Mouse (Mus musculus) hindbrain, embryonic 16.5 days (tissue): Measurements from ENCODE around the gene Ugt1a5. TPM values are rescaled to one million over a fixed set of nuclear protein-coding genes. Genes with fewer than 3 reads are reported as not detected.
"Not testable (repeated sequence)": the region's sequence is repeated elsewhere in the genome, so short reads cannot be mapped to it uniquely, and the experiment has no call there.

Experiments
- ATAC-seq: fragments of 200-750 bp; cut with Nextera tagmentation; 2 replicates; pipeline ENCODE4 v1.8.0; 2017; ENCODE audit warnings: moderate TSS enrichment, moderate library complexity
- H3K27ac ChIP-seq: fragments of 300-500 bp; sonication (generic); 2 replicates; pipeline ENCODE4 v1.5.1; 2014; ENCODE audit warnings: low read depth, mild to moderate bottlenecking, control low read depth, low read length, moderate library complexity
- H3K27me3 ChIP-seq: fragments of 300-500 bp; sonication (generic); replicated peaks from 2 replicates; pipeline ENCODE4 v1.6.1; 2014; ENCODE audit warnings: low read length; ENCODE audit not compliant: control insufficient read depth, insufficient read depth
- H3K36me3 ChIP-seq: fragments of 300-500 bp; sonication (generic); 2 replicates; pipeline ENCODE4 v1.6.1; 2014; ENCODE audit warnings: mild to moderate bottlenecking, low read length, moderate library complexity, mixed read lengths; ENCODE audit not compliant: control insufficient read depth, insufficient read depth
- H3K4me1 ChIP-seq: fragments of 300-500 bp; sonication (generic); 2 replicates; pipeline ENCODE4 v1.6.1; 2014; ENCODE audit warnings: low read depth, low read length; ENCODE audit not compliant: control insufficient read depth, insufficient read depth
- H3K4me2 ChIP-seq: fragments of 300-500 bp; sonication (generic); 2 replicates; pipeline ENCODE4 v1.6.1; 2014; ENCODE audit warnings: mild to moderate bottlenecking, low read length, control low read depth, moderate library complexity
- H3K4me3 ChIP-seq: fragments of 300-500 bp; sonication (generic); 2 replicates; pipeline ENCODE4 v1.5.1; 2014; ENCODE audit warnings: mild to moderate bottlenecking, low read length, control low read depth, moderate library complexity
- H3K9ac ChIP-seq: fragments of 300-500 bp; sonication (generic); 2 replicates; pipeline ENCODE4 v1.6.1; 2014; ENCODE audit warnings: low read depth, mild to moderate bottlenecking, control low read depth, low read length, moderate library complexity
- H3K9me3 ChIP-seq: fragments of 300-500 bp; sonication (generic); 2 replicates; pipeline ENCODE4 v1.6.1; 2014; ENCODE audit warnings: mild to moderate bottlenecking, low read length, moderate library complexity; ENCODE audit not compliant: control insufficient read depth
- WGBS: fragments of 180-500 bp; shearing (Covaris S2); extraction: QIAGEN DNeasy Blood & Tissue Kit; methylation state at CpG from one replicate; pipeline ENCODE4 v1.1.7; 2014; 5-methylcytosine and 5-hydroxymethylcytosine counted together
- polyA plus RNA-seq: library from polyadenylated mRNA; unstranded; fragments of >200 nt; fragmentation: Nextera tagmentation; extraction: Ambion mirVana; gene quantifications from 2 replicates; pipeline ENCODE4 v1.2.1, GENCODE M21; 2015

The Ugt1a5 gene
- polyA plus RNA-seq, 1 experiment from 2014 or later = not detected

DNA sequence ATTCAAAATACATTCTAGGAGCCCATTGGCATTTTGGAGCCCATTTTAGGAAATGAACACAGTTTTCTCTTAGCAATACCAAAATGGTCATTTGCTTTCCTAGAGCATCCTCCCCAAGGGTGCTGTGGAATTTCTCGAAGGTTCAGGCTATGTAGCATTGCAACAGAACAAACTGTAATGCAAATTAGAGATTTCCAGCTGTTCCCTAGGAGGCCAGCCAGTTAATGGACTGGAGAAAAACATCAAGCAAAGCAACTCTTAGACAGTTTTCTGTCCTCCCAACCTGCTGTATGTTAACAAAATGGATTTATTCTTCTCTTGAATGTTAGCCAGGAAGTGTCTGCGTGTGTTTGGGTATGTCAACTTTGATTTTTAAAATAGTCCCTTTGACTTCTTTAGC is 29.2 kb upstream of the Ugt1a5 start:
- no peaks in the 10 kb centered on the region for H3K9me3 ChIP-seq
- H3K9ac ChIP-seq = no peak overlapping the region
- H3K27me3 ChIP-seq = no peaks in the 10 kb centered on the region
- no peaks in the 10 kb centered on the region for H3K4me1 ChIP-seq
- 60% methylated on average over 2 of the region's 2 CpGs for WGBS
- no peak overlapping the region for H3K4me3 ChIP-seq
- no peak for ATAC-seq
- H3K36me3 ChIP-seq = no peaks in the 10 kb centered on the region
- H3K27ac ChIP-seq = no peak overlapping the region
- H3K4me2 ChIP-seq = no peak overlapping the region

DNA sequence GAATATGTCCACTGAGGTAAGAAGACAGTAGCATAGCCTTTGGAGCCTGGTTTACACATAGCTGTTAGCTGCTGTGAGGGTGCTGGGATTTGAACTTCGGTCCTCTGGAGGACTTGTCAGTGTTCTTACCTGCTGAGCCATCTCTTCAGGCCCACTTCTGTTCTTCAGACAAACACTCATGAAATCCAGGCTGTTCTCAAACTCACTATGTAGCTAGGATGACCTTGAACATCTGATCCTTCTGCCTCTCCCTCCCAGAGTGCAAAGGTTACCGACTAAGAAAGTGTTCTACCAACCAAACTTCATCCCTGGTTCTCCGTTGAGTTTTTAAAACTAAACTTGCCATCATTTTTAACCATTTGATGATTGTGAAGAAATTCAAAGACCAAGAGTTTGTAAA is 28.5 kb upstream of the Ugt1a5 start:
- no peaks in the 10 kb centered on the region for H3K9me3 ChIP-seq
- H3K36me3 ChIP-seq = no peaks in the 10 kb centered on the region
- no peak overlapping the region for H3K9ac ChIP-seq
- H3K4me1 ChIP-seq = no peaks in the 10 kb centered on the region
- H3K4me2 ChIP-seq = no peak overlapping the region
- H3K4me3 ChIP-seq = no peak overlapping the region
- ATAC-seq = no peak
- 91% methylated on average over 3 of the region's 3 CpGs for WGBS
- H3K27me3 ChIP-seq = no peaks in the 10 kb centered on the region
- no peak overlapping the region for H3K27ac ChIP-seq

DNA sequence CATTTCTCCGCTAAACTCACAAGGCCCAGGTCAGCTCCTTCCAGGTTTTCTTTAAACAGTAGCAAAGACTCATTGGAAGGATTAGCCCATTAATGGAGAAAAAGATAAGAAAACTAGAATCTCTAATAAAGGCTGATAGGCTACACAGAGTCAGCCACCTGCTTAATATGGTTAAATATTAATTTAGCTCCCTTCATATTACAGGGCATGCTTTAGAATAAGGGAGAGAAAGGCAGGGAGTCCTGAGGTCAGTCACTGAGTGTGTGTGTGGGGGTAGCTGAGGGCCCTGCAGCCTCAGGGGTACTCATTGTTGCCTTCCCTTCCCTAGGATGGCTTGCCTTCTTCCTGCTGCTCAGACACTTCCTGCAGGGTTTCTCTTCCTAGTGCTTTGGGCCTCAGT is 27.7 kb upstream of the Ugt1a5 start:
- H3K27ac ChIP-seq = no peak overlapping the region
- H3K9me3 ChIP-seq = no peaks in the 10 kb centered on the region
- no peak overlapping the region for H3K4me3 ChIP-seq
- H3K4me1 ChIP-seq = no peaks in the 10 kb centered on the region
- WGBS = 91% methylated on average over 1 of the region's 1 CpGs
- no peak for ATAC-seq
- H3K4me2 ChIP-seq = no peak overlapping the region
- H3K9ac ChIP-seq = no peak overlapping the region
- no peaks in the 10 kb centered on the region for H3K27me3 ChIP-seq
- H3K36me3 ChIP-seq = no peaks in the 10 kb centered on the region

DNA sequence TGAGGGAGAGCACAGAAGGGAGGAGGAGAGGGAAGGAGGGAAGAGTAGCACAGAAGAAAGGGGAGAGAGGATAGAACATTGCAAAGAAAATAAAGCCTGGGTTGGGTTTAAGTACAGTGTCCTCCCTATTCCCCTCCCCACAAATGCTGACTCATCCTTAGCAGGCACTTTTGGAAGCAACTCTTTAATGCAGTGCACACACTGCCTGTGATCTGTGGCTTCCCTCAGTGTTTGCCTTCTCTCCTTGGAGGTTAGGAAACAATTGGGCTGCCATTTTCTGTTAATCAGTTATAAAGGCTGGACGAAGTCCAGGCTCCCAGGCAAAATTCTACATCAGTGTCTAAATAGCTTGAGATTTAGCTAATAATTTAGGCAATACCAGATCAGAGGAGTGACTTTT is 25.3 kb upstream of the Ugt1a5 start:
- H3K4me1 ChIP-seq, ATAC-seq: not testable (repeated sequence)

DNA sequence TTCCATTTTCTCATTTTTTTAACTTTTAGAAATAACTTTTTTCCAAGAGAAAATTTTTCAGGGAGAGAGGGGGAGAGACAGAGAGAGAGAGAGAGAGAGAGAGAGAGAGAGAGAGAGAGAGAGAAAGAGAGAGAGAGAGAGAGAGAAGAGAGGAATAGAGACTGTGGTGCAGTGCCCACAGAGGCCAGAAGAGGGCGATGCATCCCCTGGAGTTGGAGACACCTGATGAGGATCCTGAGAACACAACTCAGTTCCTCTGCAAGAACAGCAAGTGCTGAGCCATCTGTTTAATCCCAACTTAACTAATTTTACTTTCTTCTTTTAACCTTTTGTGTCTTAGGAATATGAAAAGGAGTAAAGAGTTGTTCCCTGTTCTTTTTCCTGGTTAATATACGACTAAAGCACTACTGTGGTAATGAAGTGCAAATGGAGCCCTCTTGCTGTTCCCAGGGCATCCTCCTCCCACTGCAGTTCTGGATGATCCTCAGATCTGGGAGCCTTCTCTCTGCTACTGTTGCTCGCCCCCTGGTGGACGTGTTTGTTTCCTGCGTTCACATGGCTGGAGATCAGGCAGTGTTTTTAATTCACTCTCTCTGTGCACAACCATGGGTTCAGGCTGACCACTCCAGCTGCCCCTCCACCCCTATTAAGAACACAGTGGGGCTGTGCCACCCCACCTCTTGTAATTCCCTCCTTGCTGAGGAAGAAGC is 21.7 kb upstream of the Ugt1a5 start:
- WGBS = 6% methylated on average over 3 of the region's 5 CpGs
- not testable (repeated sequence) for H3K9me3 ChIP-seq, H3K36me3 ChIP-seq, H3K27ac ChIP-seq, H3K9ac ChIP-seq, H3K4me2 ChIP-seq, H3K4me1 ChIP-seq, H3K27me3 ChIP-seq, H3K4me3 ChIP-seq
- 0 out of 2 replicates have a peak, but pooled peaks have one; percentile 50 for ATAC-seq

More for the DNA sequence above, 25.3 kb upstream of the Ugt1a5 start:
- not testable (repeated sequence) for H3K9ac ChIP-seq, H3K9me3 ChIP-seq, H3K27me3 ChIP-seq, H3K4me3 ChIP-seq, H3K27ac ChIP-seq, H3K36me3 ChIP-seq, H3K4me2 ChIP-seq
- WGBS = 65% methylated on average over 1 of the region's 1 CpGs

DNA sequence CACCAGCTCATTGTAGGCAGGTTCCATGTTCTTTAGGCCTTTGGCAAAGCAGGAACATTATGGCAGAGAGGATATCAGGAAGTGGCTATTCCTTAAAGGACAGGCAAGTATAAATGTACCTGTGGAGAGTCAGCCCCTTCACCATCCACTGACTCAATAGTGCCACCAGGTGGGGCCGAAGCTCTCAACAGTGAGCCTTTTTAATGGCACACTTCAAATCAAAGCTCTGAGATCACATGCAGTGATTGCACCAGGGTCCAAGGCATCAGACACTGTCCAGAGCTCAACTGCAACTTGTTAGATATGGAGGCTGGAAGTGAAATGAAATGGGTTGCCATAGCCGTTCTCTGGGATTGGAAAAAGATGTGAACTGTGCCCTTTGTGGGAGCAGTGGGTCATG is 20.5 kb upstream of the Ugt1a5 start:
- WGBS = 75% methylated on average over 2 of the region's 2 CpGs
- not testable (repeated sequence) for H3K36me3 ChIP-seq

DNA sequence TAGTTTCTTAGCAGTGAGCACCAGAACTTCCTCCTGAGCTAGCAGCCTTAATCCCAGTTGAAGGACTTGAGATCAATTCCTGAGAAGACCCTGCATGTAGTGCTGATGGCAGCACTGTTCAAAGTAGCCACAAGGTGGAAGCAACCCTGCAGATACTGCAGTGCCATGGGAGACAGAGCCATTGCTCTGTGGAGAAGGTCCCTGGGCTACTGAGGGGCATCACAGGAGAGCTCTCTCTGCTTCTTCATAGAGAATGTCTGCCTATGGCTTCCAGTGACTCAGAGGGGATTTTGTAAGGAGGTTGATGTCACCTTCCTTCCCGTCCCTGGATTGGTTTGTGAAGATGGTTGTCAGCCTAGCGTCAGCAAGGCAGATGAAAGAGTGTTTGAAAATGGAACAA is 15.7 kb upstream of the Ugt1a5 start:
- ATAC-seq, H3K36me3 ChIP-seq, H3K27ac ChIP-seq, H3K27me3 ChIP-seq, H3K4me3 ChIP-seq, H3K9ac ChIP-seq, H3K4me2 ChIP-seq, H3K4me1 ChIP-seq, H3K9me3 ChIP-seq: not testable (repeated sequence)
- WGBS = 85% methylated on average over 2 of the region's 2 CpGs

More for the DNA sequence above, 20.5 kb upstream of the Ugt1a5 start:
- H3K27me3 ChIP-seq, H3K4me2 ChIP-seq, H3K4me1 ChIP-seq, H3K9me3 ChIP-seq, ATAC-seq, H3K27ac ChIP-seq, H3K4me3 ChIP-seq, H3K9ac ChIP-seq: not testable (repeated sequence)

DNA sequence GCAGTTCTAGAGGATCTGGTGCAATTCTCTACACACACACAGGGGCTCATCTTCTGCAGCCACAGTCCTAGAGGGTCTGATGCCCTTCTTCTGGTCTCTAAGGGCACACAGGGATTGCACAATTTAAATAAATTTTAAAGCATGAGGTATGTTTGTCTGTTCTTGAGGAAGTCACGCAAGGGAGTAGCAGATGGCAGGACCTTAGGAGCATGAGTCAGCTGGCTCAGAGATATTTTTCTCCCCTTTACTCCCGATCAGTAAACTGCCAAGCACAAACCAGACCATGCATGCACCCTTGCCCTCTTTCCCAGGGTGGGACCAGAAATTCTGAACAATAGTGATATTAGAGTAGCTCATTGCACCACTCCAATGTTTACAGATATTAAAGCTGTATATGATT is 7.4 kb upstream of the Ugt1a5 start:
- Histone ChIP-seq H3K4me1 (no peaks in the 10 kb centered on the region), H3K4me3 (no peak overlapping the region), H3K36me3 (no peaks in the 10 kb centered on the region), H3K9ac (no peak overlapping the region), H3K27me3 (no peaks in the 10 kb centered on the region), H3K4me2 (no peak overlapping the region), H3K9me3 (no peaks in the 10 kb centered on the region), H3K27ac (no peak overlapping the region)
- WGBS = 96% methylated on average over 2 of the region's 2 CpGs
- no peak for ATAC-seq

DNA sequence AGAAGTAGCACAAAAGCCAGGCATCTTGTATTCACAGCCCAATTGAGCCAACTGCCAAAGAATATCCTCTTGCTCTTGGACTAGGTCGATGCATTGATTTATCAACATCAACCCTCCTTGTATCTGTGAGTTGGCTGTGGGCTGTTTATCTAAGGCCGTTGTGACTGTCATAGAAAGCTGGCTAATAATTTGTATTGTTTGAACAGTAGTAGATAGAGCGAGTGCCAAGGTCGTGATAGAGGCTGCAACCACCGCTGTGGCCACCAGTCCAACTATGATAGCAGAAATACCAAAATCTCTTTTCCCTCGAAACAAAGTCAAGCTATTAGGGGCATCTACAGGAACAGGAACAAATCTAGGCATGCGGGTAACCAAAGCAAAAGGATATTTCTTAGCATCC is 6.4 kb downstream of the Ugt1a5 start:
- ATAC-seq, H3K4me3 ChIP-seq: not testable (repeated sequence)
- WGBS = 93% methylated on average over 5 of the region's 7 CpGs

DNA sequence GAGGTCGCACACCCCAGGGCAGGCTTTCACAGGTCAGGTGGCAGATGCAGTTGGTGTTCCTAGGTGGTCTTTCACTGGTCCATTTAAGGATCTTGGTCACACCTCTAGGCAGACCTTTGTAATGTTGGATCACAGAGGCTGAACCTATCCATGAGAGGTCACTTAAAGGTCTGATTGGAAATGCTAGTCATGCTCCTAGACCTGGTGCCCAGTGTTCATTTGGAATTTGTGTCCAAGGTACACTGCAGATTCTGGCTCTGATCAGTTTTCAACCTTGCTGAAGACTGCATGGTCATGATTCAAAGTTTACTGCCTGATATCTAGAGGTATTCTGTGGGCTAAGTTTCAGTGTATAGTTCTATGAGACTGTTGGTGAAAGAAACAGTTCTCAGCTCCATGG is 13.8 kb downstream of the Ugt1a5 start:
- H3K36me3 ChIP-seq = no peaks in the 10 kb centered on the region
- no peak overlapping the region for H3K9ac ChIP-seq
- ATAC-seq = no peak
- no peaks in the 10 kb centered on the region for H3K27me3 ChIP-seq
- WGBS = 88% methylated on average over 1 of the region's 1 CpGs
- H3K4me2 ChIP-seq = no peak overlapping the region
- H3K4me1 ChIP-seq = no peaks in the 10 kb centered on the region
- no peak overlapping the region for H3K4me3 ChIP-seq
- H3K27ac ChIP-seq = no peak overlapping the region
- peaks cover 5% of the 10 kb centered on the region; the same call in 1 of the 2 replicates for H3K9me3 ChIP-seq

More for the DNA sequence above, 6.4 kb downstream of the Ugt1a5 start:
- not testable (repeated sequence) for H3K27ac ChIP-seq, H3K27me3 ChIP-seq, H3K4me1 ChIP-seq, H3K9me3 ChIP-seq, H3K9ac ChIP-seq, H3K36me3 ChIP-seq, H3K4me2 ChIP-seq
